Mouse (Mus musculus) large intestine, adult 2 months (tissue): ENCODE data around the gene Fcer2a. TPM values are rescaled to one million over a fixed set of nuclear protein-coding genes. Genes with fewer than 3 reads are reported as not detected.

Experiments used
- DNase-seq: peaks from one replicate; pipeline ENCODE4 v3.0.0-alpha.2; 2012; ENCODE audit warnings: low read depth, low spot score
- WGBS: fragments of 180-500 bp; shearing (Covaris S2); methylation state at CpG from one replicate; pipeline ENCODE4 v1.1.7; 2018; 5-methylcytosine and 5-hydroxymethylcytosine counted together
- polyA plus RNA-seq: library from polyadenylated mRNA; depleted of rRNA; stranded (reverse); fragments of >200 nt; gene quantifications from 2 replicates; pipeline ENCODE4 v1.2.3, GENCODE M21; 2012; rRNA removed

Gene Fcer2a
- polyA plus RNA-seq, result 2.8 and 5.0 TPM in 2 replicates

- no peak for DNase-seq
- WGBS, result 68% methylated on average over 3 of the region's 3 CpGs
Measured at GRCm38 (mm10) chr8:3694121-3694520, at the start of gene Fcer2a. Gene Fcer2a, minus strand, starts transcription at chr8:3694175.

- no peak for DNase-seq
- WGBS, result 85% methylated on average over 2 of the region's 2 CpGs
Measured at GRCm38 (mm10) chr8:3736947-3737346, 43.0 kb upstream of the Fcer2a start.

- 90% methylated on average over 2 of the region's 2 CpGs for WGBS
- DNase-seq, result no peak
Measured at GRCm38 (mm10) chr8:3735599-3735998, 41.6 kb upstream of the Fcer2a start.

GRCm38 (mm10) chr8:3734084-3734483, 40.1 kb upstream of the Fcer2a start:
- WGBS, result 36% methylated on average over 1 of the region's 1 CpGs

GRCm38 (mm10) chr8:3721041-3721440, 27.1 kb upstream of the Fcer2a start:
- DNase-seq, result no peak
- WGBS, result 10% methylated on average over 1 of the region's 1 CpGs

More at GRCm38 (mm10) chr8:3734084-3734483, 40.1 kb upstream of the Fcer2a start:
- no peak for DNase-seq

GRCm38 (mm10) chr8:3720551-3720950, 26.6 kb upstream of the Fcer2a start, which contains the start of gene Clec4g:
Gene Clec4g, minus strand, starts transcription at chr8:3720651.
- DNase-seq, result no peak
- 68% methylated on average over 5 of the region's 5 CpGs for WGBS

- DNase-seq, result no peak
- WGBS, result 18% methylated on average over 14 of the region's 14 CpGs
Measured at GRCm38 (mm10) chr8:3718559-3718958, 24.6 kb upstream of the Fcer2a start.

GRCm38 (mm10) chr8:3717321-3717954, 23.5 kb upstream of the Fcer2a start:
- 72% methylated on average over 12 of the region's 12 CpGs for WGBS
- no peak for DNase-seq

GRCm38 (mm10) chr8:3711646-3712045, 17.7 kb upstream of the Fcer2a start:
- WGBS, result 41% methylated on average over 2 of the region's 2 CpGs
- DNase-seq, result no peak

GRCm38 (mm10) chr8:3710312-3710711, 16.3 kb upstream of the Fcer2a start:
- WGBS, result 79% methylated on average over 3 of the region's 3 CpGs
- no peak for DNase-seq

- 63% methylated on average over 7 of the region's 7 CpGs for WGBS
- no peak for DNase-seq
Measured at GRCm38 (mm10) chr8:3707611-3708010, 13.6 kb upstream of the Fcer2a start.

GRCm38 (mm10) chr8:3705711-3706110, 11.7 kb upstream of the Fcer2a start:
- DNase-seq, result no peak
- 60% methylated on average over 4 of the region's 4 CpGs for WGBS

- WGBS, result 93% methylated on average over 1 of the region's 1 CpGs
- no peak for DNase-seq
Measured at GRCm38 (mm10) chr8:3701491-3701890, 7.5 kb upstream of the Fcer2a start.

- no peak for DNase-seq
- 39% methylated on average over 3 of the region's 3 CpGs for WGBS
Measured at GRCm38 (mm10) chr8:3690774-3691173, 3.2 kb downstream of the Fcer2a start.

GRCm38 (mm10) chr8:3687537-3687936, 6.4 kb downstream of the Fcer2a start:
- 68% methylated on average over 6 of the region's 6 CpGs for WGBS
- DNase-seq, result no peak

GRCm38 (mm10) chr8:3685422-3685821, 8.6 kb downstream of the Fcer2a start:
- no peak for DNase-seq
- 50% methylated on average over 5 of the region's 5 CpGs for WGBS

GRCm38 (mm10) chr8:3684530-3684929, 9.4 kb downstream of the Fcer2a start:
- DNase-seq, result no peak

GRCm38 (mm10) chr8:3683408-3684176, 10.4 kb downstream of the Fcer2a start:
- no peak for DNase-seq
- 68% methylated on average over 6 of the region's 6 CpGs for WGBS

GRCm38 (mm10) chr8:3682435-3682834, 11.5 kb downstream of the Fcer2a start:
- WGBS, result 92% methylated on average over 5 of the region's 5 CpGs
- DNase-seq, result no peak

- 62% methylated on average over 5 of the region's 5 CpGs for WGBS
- DNase-seq, result no peak
Measured at GRCm38 (mm10) chr8:3679656-3680055, 14.3 kb downstream of the Fcer2a start.

- WGBS, result 95% methylated on average over 23 of the region's 23 CpGs
- DNase-seq, result no peak
Measured at GRCm38 (mm10) chr8:3679236-3679635, 14.7 kb downstream of the Fcer2a start.
